Mouse (Mus musculus) G1E (cell line): ENCODE results near the gene Twsg1. TPM values are rescaled to one million over a fixed set of nuclear protein-coding genes. Genes with fewer than 3 reads are reported as not detected.

Experiments
- ATAC-seq: 2 replicates; pipeline ENCODE4 v1.8.0; 2016; ENCODE audit warnings: mild to moderate bottlenecking; ENCODE audit not compliant: insufficient number of reproducible peaks, poor library complexity, low FRiP score, severe bottlenecking; ENCODE audit errors: extremely low read depth
- DNase-seq: peaks from one replicate; pipeline ENCODE4 v3.0.0; 2012; ENCODE audit warnings: low spot score
- H3K27me3 ChIP-seq: 2 replicates; pipeline ENCODE4 v1.6.1; 2012; ENCODE audit warnings: mild to moderate bottlenecking, low read length, inconsistent platforms; ENCODE audit not compliant: insufficient read depth
- H3K36me3 ChIP-seq: replicated peaks from 2 replicates; pipeline ENCODE3; 2012; ENCODE audit warnings: mild to moderate bottlenecking, inconsistent platforms
- H3K4me1 ChIP-seq: 2 replicates; pipeline ENCODE4 v1.6.1; 2012; ENCODE audit warnings: low read depth, low read length, inconsistent platforms, mixed read lengths; ENCODE audit not compliant: insufficient read depth
- H3K4me3 ChIP-seq: 2 replicates; pipeline ENCODE4 v1.5.1; 2012; ENCODE audit warnings: low read depth, mild to moderate bottlenecking, inconsistent platforms, low read length, moderate library complexity, mixed read lengths
- H3K9me3 ChIP-seq: replicated peaks from 2 replicates; pipeline ENCODE4 v1.6.1; 2012; ENCODE audit warnings: inconsistent platforms
- CTCF ChIP-seq: IDR thresholded peaks from 2 replicates; pipeline ENCODE4 v1.5.1; 2012; ENCODE audit warnings: low read depth, low read length, inconsistent platforms, mixed read lengths
- GATA1 ChIP-seq: IDR thresholded peaks from 2 replicates; pipeline ENCODE4 v1.6.1; 2012; ENCODE audit warnings: borderline replicate concordance, low read length, inconsistent platforms, mixed read lengths
- GATA2 ChIP-seq: IDR thresholded peaks from 2 replicates; pipeline ENCODE4 v1.6.1; 2012; ENCODE audit warnings: low read depth, low read length, inconsistent platforms, borderline replicate concordance
- POLR2AphosphoS5 ChIP-seq: IDR thresholded peaks from 2 replicates; pipeline ENCODE4 v1.6.1; 2012; ENCODE audit warnings: low read depth, low read length, inconsistent platforms; ENCODE audit not compliant: insufficient replicate concordance
- TAL1 ChIP-seq: conservative IDR thresholded peaks from 2 replicates; pipeline ENCODE4 v1.6.1; 2012; ENCODE audit warnings: low read depth, low read length, inconsistent platforms, mixed read lengths
- polyA plus RNA-seq: library from polyadenylated mRNA; stranded (reverse); fragments of >175 nt; gene quantifications from 2 replicates; pipeline ENCODE4 v1.2.3, GENCODE M21; 2012
- total RNA-seq, 2 experiments: library from RNA; stranded (forward) in 1 of 2; stranded (reverse) in 1 of 2; fragments of 200-1000 nt in 1 of 2; fragments of >200 nt in 1 of 2; fragmentation: Nextera tagmentation in 1 of 2; gene quantifications; 2 replicates each; pipeline ENCODE4 v1.2.3; 2014 to 2017

Gene Twsg1
- total and polyA plus RNA-seq, 3 experiments: 24.2 to 45.0 (median 28.8) TPM

GRCm38 (mm10) chr17:65929319-65929978, 21.6 kb downstream of the Twsg1 start:
- H3K36me3 ChIP-seq: peaks cover 84% of the 10 kb centered on the region
- H3K4me1 ChIP-seq: peaks cover 4% of the 10 kb centered on the region; the same call in 1 of the 2 replicates
- H3K4me3 ChIP-seq: no peak overlapping the region
- DNase-seq: no peak
- H3K9me3 ChIP-seq: no peaks in the 10 kb centered on the region
- no peaks in the 10 kb centered on the region for H3K27me3 ChIP-seq
- TF ChIP-seq GATA1: no peak
- no peak for TF ChIP-seq POLR2AphosphoS5
- TF ChIP-seq TAL1: no peak
- no peak for TF ChIP-seq GATA2
- TF ChIP-seq CTCF: no peak
- ATAC-seq: no peak

- no peaks in the 10 kb centered on the region for H3K27me3 ChIP-seq
- TF ChIP-seq CTCF: no peak
- TF ChIP-seq TAL1: no peak
- no peak for TF ChIP-seq GATA1
- no peak for TF ChIP-seq GATA2
- TF ChIP-seq POLR2AphosphoS5: no peak
- peaks cover 82% of the 10 kb centered on the region for H3K36me3 ChIP-seq
- DNase-seq (no peak), ATAC-seq (no peak)
- peaks cover 7% of the 10 kb centered on the region; the same call in 1 of the 2 replicates for H3K4me1 ChIP-seq
- no peak overlapping the region for H3K4me3 ChIP-seq
- no peaks in the 10 kb centered on the region for H3K9me3 ChIP-seq
Observed at GRCm38 (mm10) chr17:65927077-65927476, 23.9 kb downstream of the Twsg1 start.

GRCm38 (mm10) chr17:65924218-65924617, 26.8 kb downstream of the Twsg1 start:
- DNase-seq (no peak), ATAC-seq (no peak)
- H3K27me3 ChIP-seq: no peaks in the 10 kb centered on the region
- no peaks in the 10 kb centered on the region for H3K9me3 ChIP-seq
- H3K4me1 ChIP-seq: peaks cover 21% of the 10 kb centered on the region
- TF ChIP-seq POLR2AphosphoS5 (no peak), GATA1 (no peak), CTCF (no peak), GATA2 (no peak), TAL1 (no peak)
- peaks cover 70% of the 10 kb centered on the region for H3K36me3 ChIP-seq
- no peak overlapping the region for H3K4me3 ChIP-seq

- H3K9me3 ChIP-seq: no peaks in the 10 kb centered on the region
- no peak for DNase-seq
- TF ChIP-seq GATA1 (no peak), POLR2AphosphoS5 (no peak), GATA2 (no peak), TAL1 (no peak), CTCF (no peak)
- ATAC-seq: no peak
- peaks cover 53% of the 10 kb centered on the region for H3K36me3 ChIP-seq
- no peak overlapping the region for H3K4me3 ChIP-seq
- H3K4me1 ChIP-seq: peaks cover 27% of the 10 kb centered on the region
- no peaks in the 10 kb centered on the region for H3K27me3 ChIP-seq
Observed at GRCm38 (mm10) chr17:65921975-65922374, 29.1 kb downstream of the Twsg1 start.

- DNase-seq (peak; percentile 52), ATAC-seq (peak; percentile 86)
- H3K4me1 ChIP-seq: peaks cover 30% of the 10 kb centered on the region
- H3K36me3 ChIP-seq: peaks cover 29% of the 10 kb centered on the region
- no peak for TF ChIP-seq POLR2AphosphoS5
- peak; percentile 66 for TF ChIP-seq TAL1
- no peaks in the 10 kb centered on the region for H3K9me3 ChIP-seq
- peak overlapping the region; percentile 28; the same call in 1 of the 2 replicates for H3K4me3 ChIP-seq
- H3K27me3 ChIP-seq: no peaks in the 10 kb centered on the region; the same call in 1 of the 2 replicates
Observed at GRCm38 (mm10) chr17:65919235-65919634, 31.8 kb downstream of the Twsg1 start.

GRCm38 (mm10) chr17:65916135-65916668, 34.8 kb downstream of the Twsg1 start:
- H3K27me3 ChIP-seq: no peaks in the 10 kb centered on the region; the same call in 1 of the 2 replicates
- H3K4me3 ChIP-seq: no peak overlapping the region
- no peak for DNase-seq
- H3K4me1 ChIP-seq: peaks cover 47% of the 10 kb centered on the region
- TF ChIP-seq TAL1 (no peak), POLR2AphosphoS5 (no peak), GATA2 (no peak), CTCF (no peak), GATA1 (no peak)
- H3K36me3 ChIP-seq: peaks cover 6% of the 10 kb centered on the region
- no peak for ATAC-seq
- H3K9me3 ChIP-seq: no peaks in the 10 kb centered on the region
